Mouse (Mus musculus): Measurements from ENCODE around the gene Rfx2. TPM values are rescaled to one million over a fixed set of nuclear protein-coding genes. Genes with fewer than 3 reads are reported as not detected.

Gene Rfx2
- polyA plus RNA-seq, 1 experiment from 2014 or later = 5.5 TPM

DNA sequence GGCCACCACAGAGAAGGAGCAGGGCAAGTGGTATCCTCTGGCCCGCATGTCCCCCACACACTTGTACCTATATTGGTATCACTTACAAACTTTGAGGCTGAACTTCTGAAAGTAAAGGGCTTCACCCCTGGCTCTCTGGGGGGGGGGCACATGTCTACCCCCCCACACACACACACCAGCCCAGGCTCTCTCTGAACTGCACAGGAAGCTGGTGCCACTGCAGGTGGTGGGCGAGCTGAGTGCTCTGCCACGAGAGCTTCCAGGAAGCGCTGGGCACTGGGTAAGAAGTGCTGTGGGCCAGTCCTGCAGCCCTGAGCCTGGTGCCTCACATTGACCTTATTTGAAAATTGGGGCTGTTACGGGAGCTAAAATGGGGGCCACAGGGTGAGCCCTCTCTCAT is 12.9 kb upstream of the Rfx2 start:
- H3K4me2 ChIP-seq (ENCODE audit: low read depth, low read length) = no peak overlapping the region
- no peak overlapping the region for H3K4me3 ChIP-seq (replicated peaks; ENCODE audit: low read length)
- H3K27ac ChIP-seq (ENCODE audit: low read length) = no peak overlapping the region
- H3K36me3 ChIP-seq (ENCODE audit: control insufficient read depth, insufficient read depth, low read length) = no peaks in the 10 kb centered on the region
- H3K9me3 ChIP-seq (replicated peaks; ENCODE audit: control insufficient read depth, low read length) = no peaks in the 10 kb centered on the region
- no peak for ATAC-seq (ENCODE audit: insufficient read depth, low FRiP score)
- WGBS = 80% methylated on average over 5 of the region's 5 CpGs
- H3K9ac ChIP-seq (ENCODE audit: low read length) = no peak overlapping the region
- no peaks in the 10 kb centered on the region for H3K27me3 ChIP-seq (ENCODE audit: control insufficient read depth, insufficient read depth, low read length)
- H3K4me1 ChIP-seq (ENCODE audit: control insufficient read depth, insufficient read depth, low read length) = no peaks in the 10 kb centered on the region

DNA sequence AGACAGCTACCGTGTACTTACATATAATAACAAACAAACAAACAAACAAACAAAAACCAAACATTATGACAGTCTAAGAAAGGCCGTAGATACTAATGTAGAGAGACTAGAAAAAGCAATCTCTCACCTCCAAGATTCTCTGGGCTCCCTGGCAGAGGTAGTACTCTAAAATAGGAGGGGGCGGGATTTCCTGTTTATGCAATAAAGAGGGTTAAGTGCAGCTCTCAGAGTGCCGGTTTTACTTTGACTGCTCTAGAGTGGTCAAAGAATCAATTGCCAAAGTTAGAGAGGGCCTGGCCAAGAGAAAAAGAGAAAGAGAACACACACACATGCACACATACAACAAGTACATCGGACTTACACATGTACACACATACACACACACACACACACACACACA is 11.4 kb upstream of the Rfx2 start:
- H3K4me2 ChIP-seq (ENCODE audit: low read depth, low read length) = no peak overlapping the region

DNA sequence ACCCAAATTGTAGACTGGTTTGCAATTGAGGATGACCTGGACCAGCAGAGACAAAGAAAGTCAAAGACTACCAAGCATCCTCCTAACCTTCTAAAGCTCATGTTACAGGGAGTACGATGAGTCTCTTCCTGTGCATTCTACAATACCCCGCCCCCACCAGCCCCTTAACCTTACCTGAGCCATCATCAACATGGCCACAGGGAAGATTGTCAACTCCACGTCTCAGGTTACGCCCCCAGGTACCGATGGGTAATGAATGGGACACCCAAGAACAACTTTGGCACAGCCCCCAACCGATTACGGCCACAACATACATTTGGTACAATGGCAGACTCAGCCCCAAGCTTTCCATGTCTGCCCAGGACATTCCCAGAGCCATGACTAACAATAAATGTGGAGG is 9.7 kb upstream of the Rfx2 start:
- H3K4me3 ChIP-seq (replicated peaks; ENCODE audit: low read length) = no peak overlapping the region
- no peak overlapping the region for H3K27ac ChIP-seq (ENCODE audit: low read length)
- H3K4me1 ChIP-seq (ENCODE audit: control insufficient read depth, insufficient read depth, low read length) = no peaks in the 10 kb centered on the region
- no peaks in the 10 kb centered on the region for H3K36me3 ChIP-seq (ENCODE audit: control insufficient read depth, insufficient read depth, low read length)
- no peak for ATAC-seq (ENCODE audit: insufficient read depth, low FRiP score)
- H3K27me3 ChIP-seq (ENCODE audit: control insufficient read depth, insufficient read depth, low read length) = no peaks in the 10 kb centered on the region; the same call in 1 of the 2 replicates
- WGBS = 79% methylated on average over 7 of the region's 7 CpGs
- no peak overlapping the region for H3K4me2 ChIP-seq (ENCODE audit: low read depth, low read length)
- no peak overlapping the region for H3K9ac ChIP-seq (ENCODE audit: low read length)
- H3K9me3 ChIP-seq (replicated peaks; ENCODE audit: control insufficient read depth, low read length) = no peaks in the 10 kb centered on the region

More for the DNA sequence above, 11.4 kb upstream of the Rfx2 start:
- no peak overlapping the region for H3K9ac ChIP-seq (ENCODE audit: low read length)
- no peak overlapping the region for H3K4me3 ChIP-seq (replicated peaks; ENCODE audit: low read length)
- no peaks in the 10 kb centered on the region for H3K4me1 ChIP-seq (ENCODE audit: control insufficient read depth, insufficient read depth, low read length)
- H3K36me3 ChIP-seq (ENCODE audit: control insufficient read depth, insufficient read depth, low read length) = no peaks in the 10 kb centered on the region
- ATAC-seq (ENCODE audit: insufficient read depth, low FRiP score) = no peak
- no peaks in the 10 kb centered on the region; the same call in 1 of the 2 replicates for H3K27me3 ChIP-seq (ENCODE audit: control insufficient read depth, insufficient read depth, low read length)
- 69% methylated on average over 5 of the region's 5 CpGs for WGBS
- H3K9me3 ChIP-seq (replicated peaks; ENCODE audit: control insufficient read depth, low read length) = no peaks in the 10 kb centered on the region
- no peak overlapping the region for H3K27ac ChIP-seq (ENCODE audit: low read length)

DNA sequence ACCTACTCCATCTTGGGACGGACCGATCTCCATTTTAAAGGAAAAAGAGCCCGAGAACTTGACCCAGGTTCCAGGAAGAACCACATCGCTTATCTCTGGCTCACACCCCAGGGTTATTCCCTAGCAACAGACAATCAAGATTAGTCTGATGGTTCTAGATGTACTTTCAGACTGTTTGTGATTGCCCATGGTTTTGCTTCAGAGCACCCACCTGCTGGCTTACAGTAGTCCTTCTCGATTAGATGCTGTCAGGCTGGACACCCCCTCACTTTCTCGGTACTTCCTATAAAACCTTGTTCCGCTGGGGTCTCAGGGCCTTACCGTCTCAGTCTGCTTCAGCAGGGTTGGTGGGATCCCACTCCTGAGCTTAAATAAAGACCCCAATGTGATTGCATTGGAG is 5.5 kb upstream of the Rfx2 start:
- no peak for ATAC-seq (ENCODE audit: insufficient read depth, low FRiP score)
- no peak overlapping the region for H3K4me2 ChIP-seq (ENCODE audit: low read depth, low read length)
- no peak overlapping the region for H3K4me3 ChIP-seq (replicated peaks; ENCODE audit: low read length)
- WGBS = 89% methylated on average over 8 of the region's 8 CpGs
- H3K27me3 ChIP-seq (ENCODE audit: control insufficient read depth, insufficient read depth, low read length) = no peaks in the 10 kb centered on the region; the same call in 1 of the 2 replicates
- H3K36me3 ChIP-seq (ENCODE audit: control insufficient read depth, insufficient read depth, low read length) = no peaks in the 10 kb centered on the region
- 0 out of 2 replicates have a peak, but pooled peaks cover 5% of the 10 kb centered on the region for H3K4me1 ChIP-seq (ENCODE audit: control insufficient read depth, insufficient read depth, low read length)
- no peaks in the 10 kb centered on the region for H3K9me3 ChIP-seq (replicated peaks; ENCODE audit: control insufficient read depth, low read length)
- no peak overlapping the region for H3K27ac ChIP-seq (ENCODE audit: low read length)
- H3K9ac ChIP-seq (ENCODE audit: low read length) = no peak overlapping the region

DNA sequence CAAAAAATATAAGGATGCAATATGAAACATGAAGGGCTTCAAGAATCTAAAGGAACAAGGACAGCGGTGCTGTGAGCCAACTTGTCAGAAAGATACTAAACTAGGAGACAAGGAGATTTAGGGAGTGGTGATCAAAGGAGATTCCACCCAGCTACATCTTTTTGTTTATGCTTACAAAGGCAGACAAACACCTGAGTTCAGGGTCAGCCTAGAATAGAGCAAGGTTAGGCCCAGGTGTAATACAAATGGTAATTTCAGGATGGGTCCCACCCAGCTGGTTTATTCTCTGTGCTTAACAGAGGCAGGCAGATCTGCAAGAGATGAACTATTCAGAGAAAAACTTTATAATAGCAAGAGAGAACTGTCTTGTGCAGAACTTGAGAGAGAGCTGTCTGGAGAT is 2.6 kb upstream of the Rfx2 start:
- H3K4me1 ChIP-seq (ENCODE audit: control insufficient read depth, insufficient read depth, low read length) = peaks cover 18% of the 10 kb centered on the region
- H3K27me3 ChIP-seq (ENCODE audit: control insufficient read depth, insufficient read depth, low read length) = no peaks in the 10 kb centered on the region; the same call in 1 of the 2 replicates
- no peaks in the 10 kb centered on the region for H3K36me3 ChIP-seq (ENCODE audit: control insufficient read depth, insufficient read depth, low read length)
- no peak overlapping the region for H3K9ac ChIP-seq (ENCODE audit: low read length)
- H3K9me3 ChIP-seq (replicated peaks; ENCODE audit: control insufficient read depth, low read length) = no peaks in the 10 kb centered on the region
- no peak overlapping the region for H3K4me3 ChIP-seq (replicated peaks; ENCODE audit: low read length)
- no peak overlapping the region for H3K4me2 ChIP-seq (ENCODE audit: low read depth, low read length)
- ATAC-seq (ENCODE audit: insufficient read depth, low FRiP score) = no peak
- H3K27ac ChIP-seq (ENCODE audit: low read length) = no peak overlapping the region
- WGBS = 88% methylated on average over 1 of the region's 1 CpGs

DNA sequence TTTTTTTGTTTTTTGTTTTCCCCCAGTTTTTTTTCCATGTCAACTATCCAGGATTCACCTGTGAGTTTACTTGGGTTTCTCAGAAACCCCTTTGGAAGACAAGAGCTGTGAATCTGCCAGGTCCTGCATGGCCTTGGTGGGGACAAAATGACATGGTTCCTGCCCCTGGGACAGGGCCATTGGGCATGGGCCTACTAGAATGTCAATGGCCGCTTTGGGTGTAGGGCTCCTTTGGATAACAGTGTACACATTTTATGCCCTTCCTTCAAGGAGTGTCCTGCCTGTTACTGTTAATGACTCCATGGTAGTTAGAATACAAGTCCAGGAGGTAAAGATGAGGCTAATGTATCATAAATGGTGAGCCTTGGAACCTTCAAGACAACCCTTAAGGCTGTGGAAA is 2.1 kb upstream of the Rfx2 start:
- ATAC-seq (ENCODE audit: insufficient read depth, low FRiP score) = no peak
- H3K36me3 ChIP-seq (ENCODE audit: control insufficient read depth, insufficient read depth, low read length) = no peaks in the 10 kb centered on the region
- H3K4me1 ChIP-seq (ENCODE audit: control insufficient read depth, insufficient read depth, low read length) = peaks cover 18% of the 10 kb centered on the region
- no peak overlapping the region for H3K9ac ChIP-seq (ENCODE audit: low read length)
- H3K4me2 ChIP-seq (ENCODE audit: low read depth, low read length) = no peak overlapping the region
- no peak overlapping the region for H3K27ac ChIP-seq (ENCODE audit: low read length)
- H3K27me3 ChIP-seq (ENCODE audit: control insufficient read depth, insufficient read depth, low read length) = no peaks in the 10 kb centered on the region; the same call in 1 of the 2 replicates
- no peaks in the 10 kb centered on the region for H3K9me3 ChIP-seq (replicated peaks; ENCODE audit: control insufficient read depth, low read length)
- 92% methylated on average over 1 of the region's 1 CpGs for WGBS
- H3K4me3 ChIP-seq (replicated peaks; ENCODE audit: low read length) = no peak overlapping the region

DNA sequence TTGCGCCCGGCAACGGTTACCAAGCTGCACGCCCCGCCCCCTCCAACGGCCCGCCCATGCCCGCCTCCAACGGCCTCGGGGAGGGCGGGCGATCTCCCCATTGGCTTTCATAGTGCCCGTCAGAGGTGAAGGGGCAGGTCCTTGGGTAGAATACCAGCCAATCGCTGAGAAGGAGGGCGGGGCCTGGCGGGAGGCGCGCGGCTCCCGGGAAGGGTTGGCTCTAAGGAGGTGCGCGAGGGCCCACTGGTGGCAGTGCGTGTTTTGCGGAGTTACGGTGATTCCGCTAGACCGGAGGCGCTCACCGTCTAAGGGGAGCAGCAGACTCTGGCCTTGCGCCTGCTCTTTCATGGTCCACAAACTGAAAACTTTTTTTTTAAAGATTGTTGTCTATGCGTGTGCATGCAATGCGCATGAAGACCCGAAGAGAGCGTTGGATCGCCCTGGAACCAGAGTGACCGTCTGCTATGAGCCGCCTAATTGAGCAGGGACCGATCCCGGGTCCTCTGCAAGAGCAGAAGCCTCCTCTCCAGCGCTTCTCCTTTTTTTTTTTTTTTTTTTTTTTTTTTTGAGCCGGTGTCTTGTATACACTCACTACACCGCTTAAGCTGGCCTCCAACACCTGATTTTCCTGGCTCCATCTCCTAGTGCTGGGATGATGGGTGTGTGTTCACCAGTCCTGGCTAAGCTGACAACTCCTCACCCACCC is 451 bp upstream of the Rfx2 start:
- Histone ChIP-seq H3K36me3 (ENCODE audit: control insufficient read depth, insufficient read depth, low read length) (no peaks in the 10 kb centered on the region), H3K4me2 (ENCODE audit: low read depth, low read length) (peak overlapping the region; percentile 93), H3K9me3 (replicated peaks; ENCODE audit: control insufficient read depth, low read length) (no peaks in the 10 kb centered on the region), H3K27ac (ENCODE audit: low read length) (no peak overlapping the region), H3K4me3 (replicated peaks; ENCODE audit: low read length) (peak overlapping the region; percentile 75), H3K9ac (ENCODE audit: low read length) (peak overlapping the region; percentile 57; the same call in 1 of the 2 replicates), H3K4me1 (ENCODE audit: control insufficient read depth, insufficient read depth, low read length) (peaks cover 18% of the 10 kb centered on the region), H3K27me3 (ENCODE audit: control insufficient read depth, insufficient read depth, low read length) (no peaks in the 10 kb centered on the region)
- peak; percentile 98 for ATAC-seq (ENCODE audit: insufficient read depth, low FRiP score)
- under 1% methylated on average over 42 of the region's 42 CpGs for WGBS

DNA sequence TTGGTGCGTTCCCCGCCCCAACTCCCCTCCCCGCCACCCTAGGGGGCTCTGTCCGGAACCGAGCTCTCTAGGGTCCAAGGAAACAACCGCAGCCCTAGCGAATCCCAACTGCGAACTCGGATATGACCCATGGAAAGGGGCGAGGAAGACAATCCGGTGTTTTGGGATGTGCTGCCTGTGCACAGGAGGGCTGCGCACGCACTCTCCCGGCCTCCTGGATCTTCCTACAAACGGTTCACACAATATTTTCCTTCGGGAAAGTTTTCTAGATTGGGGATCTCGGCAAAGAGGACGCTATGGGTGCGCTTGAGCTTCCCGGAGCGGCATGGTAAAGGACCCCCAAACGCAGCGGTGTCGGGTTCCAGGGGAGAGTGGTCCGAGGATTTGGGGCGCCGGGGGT is 1.0 kb downstream of the Rfx2 start:
- H3K9me3 ChIP-seq (replicated peaks; ENCODE audit: control insufficient read depth, low read length) = no peaks in the 10 kb centered on the region
- peak overlapping the region; percentile 93 for H3K4me2 ChIP-seq (ENCODE audit: low read depth, low read length)
- WGBS = 1% methylated on average over 27 of the region's 27 CpGs
- H3K27me3 ChIP-seq (ENCODE audit: control insufficient read depth, insufficient read depth, low read length) = no peaks in the 10 kb centered on the region
- H3K27ac ChIP-seq (ENCODE audit: low read length) = no peak overlapping the region
- no peak for ATAC-seq (ENCODE audit: insufficient read depth, low FRiP score)
- H3K36me3 ChIP-seq (ENCODE audit: control insufficient read depth, insufficient read depth, low read length) = no peaks in the 10 kb centered on the region
- H3K4me1 ChIP-seq (ENCODE audit: control insufficient read depth, insufficient read depth, low read length) = peaks cover 18% of the 10 kb centered on the region
- peak overlapping the region; percentile 78 for H3K9ac ChIP-seq (ENCODE audit: low read length)
- peak overlapping the region; percentile 75 for H3K4me3 ChIP-seq (replicated peaks; ENCODE audit: low read length)

DNA sequence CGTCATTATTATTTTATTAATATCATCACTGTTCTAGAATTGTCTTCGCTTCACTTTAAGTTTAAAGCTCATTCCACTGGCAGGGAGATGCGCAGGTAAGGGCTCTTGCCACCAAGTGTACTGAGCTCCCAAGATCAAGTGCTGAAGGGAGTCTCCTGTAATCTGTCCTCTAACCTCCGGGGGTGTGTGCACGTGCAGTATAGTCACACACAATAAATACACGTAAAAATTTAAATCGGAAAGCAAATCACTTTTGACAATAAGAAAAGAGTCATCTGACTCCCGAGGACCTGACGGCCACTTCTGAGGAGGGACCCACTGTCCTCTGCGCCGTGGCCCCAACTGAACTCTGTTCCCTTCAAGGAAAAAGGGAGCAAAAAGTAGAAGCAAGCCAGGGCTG is 1.6 kb downstream of the Rfx2 start:
- Histone ChIP-seq H3K9ac (ENCODE audit: low read length) (peak overlapping the region; percentile 78), H3K27ac (ENCODE audit: low read length) (no peak overlapping the region), H3K36me3 (ENCODE audit: control insufficient read depth, insufficient read depth, low read length) (no peaks in the 10 kb centered on the region), H3K4me3 (replicated peaks; ENCODE audit: low read length) (peak overlapping the region; percentile 75), H3K9me3 (replicated peaks; ENCODE audit: control insufficient read depth, low read length) (no peaks in the 10 kb centered on the region), H3K27me3 (ENCODE audit: control insufficient read depth, insufficient read depth, low read length) (no peaks in the 10 kb centered on the region), H3K4me2 (ENCODE audit: low read depth, low read length) (peak overlapping the region; percentile 93), H3K4me1 (ENCODE audit: control insufficient read depth, insufficient read depth, low read length) (peaks cover 18% of the 10 kb centered on the region)
- WGBS = 34% methylated on average over 11 of the region's 11 CpGs
- no peak for ATAC-seq (ENCODE audit: insufficient read depth, low FRiP score)
